ENCODE assay signal across 9 mouse cellular contexts in genomic region chr1:88287697-88287980, GRCm38 (mm10). TPM values are rescaled to one million over a fixed set of nuclear protein-coding genes. Genes with fewer than 3 reads are reported as not detected.
A peak's percentile ranks its signal among the peaks of the same experiment; 100 is the strongest.
DNase-seq lines count a peak whose midpoint lies in the region; ATAC-seq and TF ChIP-seq lines count a peak whose summit lies in the region.
"Had no signal": no experiment of that assay in that cellular context is flagged by ENCODE, and none has a peak within 500 bp of the region (broad histone marks: within the 10 kb centered on the region; RNA-seq: fewer than 3 reads in every experiment).

No protein-coding gene starts in this region.

- no peak overlapping the region for H3K4me2 ChIP-seq in intestine, postnatal 0 days (replicated peaks; ENCODE audit: low read depth)

- 0 out of 2 replicates have a peak, but pooled peaks cover 7% of the 10 kb centered on the region for H3K9me3 ChIP-seq in intestine, postnatal 0 days (ENCODE audit: control insufficient read depth)

- peak overlapping the region; percentile 9; the same call in 1 of the 2 replicates for H3K27ac ChIP-seq in intestine, postnatal 0 days (ENCODE audit: low read depth, low read length)

- H3K4me1 ChIP-seq in intestine, postnatal 0 days (replicated peaks; ENCODE audit: control insufficient read depth, insufficient read depth, low read length): 0 out of 2 replicates have a peak, but pooled peaks cover 3% of the 10 kb centered on the region

- H3K36me3 ChIP-seq in intestine, postnatal 0 days (ENCODE audit: control insufficient read depth, insufficient read depth): no peaks in the 10 kb centered on the region

- no peaks in the 10 kb centered on the region for H3K27me3 ChIP-seq in intestine, postnatal 0 days (replicated peaks; ENCODE audit: control insufficient read depth, insufficient read depth, low read length)

- peak; percentile 48 to 77 for DNase-seq in cerebellum, postnatal 4 days (ENCODE audit: low spot score in 2 of 2)
- no peak for DNase-seq in cerebellum, adult 8-10 months
- peak; percentile 65 for DNase-seq in right cerebral cortex, postnatal 14 days
- no peak for DNase-seq in right cerebral cortex, postnatal 36 days (ENCODE audit: low spot score in 2 of 2)
- peak; percentile 61 for DNase-seq in c-Kit-positive CD71-positive TER-119-positive erythroid progenitor cells, embryonic 14.5 days (ENCODE audit: low spot score)
- DNase-seq in yolk sac, embryonic 10.5 days (ENCODE audit: low spot score): peak; percentile 85

- 33% methylated on average over 5 of the region's 5 CpGs for WGBS in intestine, postnatal 0 days

- H3K4me3 ChIP-seq in intestine, postnatal 0 days (ENCODE audit: low read depth, low read length): no peak overlapping the region

- peak; percentile 95 for TF ChIP-seq CTCF in intestine, postnatal 0 days (IDR thresholded peaks at IDR 0.05; ENCODE audit: low read depth)

- ATAC-seq in intestine, postnatal 0 days: peak; percentile 54; the same call in 1 of the 2 replicates
- peak; percentile 39 for ATAC-seq in megakaryocyte, adult 5-6 weeks (ENCODE audit: poor library complexity, severe bottlenecking)

- H3K9ac ChIP-seq in intestine, postnatal 0 days (ENCODE audit: low read depth, low read length): no peak overlapping the region

RNA-seq across cellular contexts. Expression of gene Trpm8, which starts 10.2 kb away (rescaled TPM):
- polyA plus RNA-seq in intestine, postnatal 0 days (2015; fragmentation: Nextera tagmentation; extraction: Ambion mirVana): not detected in 2 replicates
- total RNA-seq in megakaryocyte, adult 5-6 weeks (2015): not detected in 2 replicates
- total RNA-seq in megakaryocyte, adult 5-6 weeks (2017): not detected in 2 replicates
- polyA plus RNA-seq: heart, embryonic 16.5 days had no signal

RNA-seq across cellular contexts. Expression of gene Hjurp, which starts 10.2 kb away (rescaled TPM):
- polyA plus RNA-seq in intestine, postnatal 0 days (2015; fragmentation: Nextera tagmentation; extraction: Ambion mirVana): 29.1 and 30.8 TPM in 2 replicates
- total RNA-seq in megakaryocyte, adult 5-6 weeks (2015): 99.8 and 112 TPM in 2 replicates
- total RNA-seq in megakaryocyte, adult 5-6 weeks (2017): 174 and 189 TPM in 2 replicates

Comparison
In these comparisons a context has a peak if more than half of its experiments do, and no peak if none do; other contexts are left out.
1. DNase-seq: peak in cerebellum, postnatal 4 days (2 of 2), right cerebral cortex, postnatal 14 days (single experiment), c-Kit-positive CD71-positive TER-119-positive erythroid progenitor cells, embryonic 14.5 days (single experiment) and yolk sac, embryonic 10.5 days (single experiment); none in cerebellum, adult 8-10 months (single experiment) and right cerebral cortex, postnatal 36 days (0 of 2).